Mouse (Mus musculus) embryonic facial prominence, embryonic 10.5 days (tissue): ENCODE measurements around the gene Bach2. TPM values are rescaled to one million over a fixed set of nuclear protein-coding genes. Genes with fewer than 3 reads are reported as not detected.

Experiments
- DNase-seq: peaks from one replicate; pipeline ENCODE4 v3.0.0-alpha.2; 2017; ENCODE audit warnings: low spot score
- H3K27ac ChIP-seq: fragments of 300-500 bp; sonication (generic); replicated peaks from 2 replicates; pipeline ENCODE4 v1.5.1; 2016; ENCODE audit warnings: mild to moderate bottlenecking
- H3K27me3 ChIP-seq: fragments of 300-500 bp; sonication (generic); replicated peaks from 2 replicates; pipeline ENCODE4 v1.6.1; 2016; ENCODE audit warnings: low read depth, mild to moderate bottlenecking; ENCODE audit not compliant: poor library complexity, severe bottlenecking
- H3K36me3 ChIP-seq: fragments of 300-500 bp; sonication (generic); replicated peaks from 2 replicates; pipeline ENCODE4 v1.6.1; 2016; ENCODE audit warnings: mild to moderate bottlenecking, moderate library complexity
- H3K4me1 ChIP-seq: fragments of 300-500 bp; sonication (generic); 2 replicates; pipeline ENCODE4 v1.6.1; 2016
- H3K4me3 ChIP-seq: fragments of 300-500 bp; sonication (generic); 2 replicates; pipeline ENCODE4 v1.5.1; 2016; ENCODE audit warnings: mild to moderate bottlenecking, moderate library complexity
- H3K9me3 ChIP-seq: fragments of 300-500 bp; sonication (generic); 2 replicates; pipeline ENCODE4 v1.6.1; 2016; ENCODE audit warnings: mild to moderate bottlenecking
- WGBS: fragments of 180-500 bp; shearing (Covaris S2); methylation state at CpG from one replicate; pipeline ENCODE4 v1.1.7; 2016; 5-methylcytosine and 5-hydroxymethylcytosine counted together
- polyA plus RNA-seq: library from polyadenylated mRNA; unstranded; fragments of >200 nt; fragmentation: Nextera tagmentation; extraction: Ambion mirVana; gene quantifications from 2 replicates; pipeline ENCODE4 v1.2.1, GENCODE M21; 2016

The Bach2 gene
- 12.2 and 12.4 TPM in 2 replicates for polyA plus RNA-seq

- peaks cover 85% of the 10 kb centered on the region for H3K4me1 ChIP-seq
- WGBS = under 1% methylated on average over 68 of the region's 69 CpGs
- peaks cover 21% of the 10 kb centered on the region for H3K27me3 ChIP-seq
- peak within 1 kb of the TSS; percentile 98 for H3K27ac ChIP-seq
- peak within 1 kb of the TSS; percentile 93 for H3K4me3 ChIP-seq
- no peaks in the 10 kb centered on the region for H3K36me3 ChIP-seq
- peak; percentile 93 for DNase-seq
- H3K9me3 ChIP-seq = no peaks in the 10 kb centered on the region
These were observed at the start of gene Bach2 for GRCm38 (mm10) chr4:32238366-32238854. Gene Bach2 (plus strand): TSS chr4:32238804.

DNA sequence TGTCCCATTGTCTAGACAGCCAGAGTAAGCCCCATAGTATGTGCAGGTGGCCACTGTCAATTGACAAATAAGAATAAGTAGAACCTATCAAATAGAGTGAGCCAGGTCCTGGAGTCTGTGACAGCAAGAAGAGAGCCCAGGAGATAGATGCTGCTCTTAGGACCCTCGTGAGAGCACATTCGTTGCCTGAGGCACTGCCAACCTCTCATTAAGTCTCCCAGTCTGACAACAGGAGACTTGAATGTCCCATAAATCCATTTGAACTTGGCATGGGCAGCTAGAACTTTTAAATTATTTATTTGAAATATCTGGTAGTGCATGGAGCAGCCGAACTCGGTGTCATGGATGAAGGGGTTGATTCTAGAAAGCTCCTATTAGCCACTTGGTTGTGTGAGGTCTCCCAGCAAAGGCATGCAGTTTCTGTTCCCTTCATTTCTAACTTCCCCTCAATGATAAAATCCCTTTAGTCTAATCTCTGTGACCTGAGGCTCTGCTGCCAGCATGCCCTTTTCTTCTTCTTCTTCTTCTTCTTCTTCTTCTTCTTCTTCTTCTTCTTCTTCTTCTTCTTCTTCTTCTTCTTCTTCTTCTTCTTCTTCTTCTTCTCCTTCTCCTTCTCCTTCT, 49.1 kb upstream of the Bach2 start:
- Histone ChIP-seq H3K36me3 (no peaks in the 10 kb centered on the region), H3K9me3 (no peaks in the 10 kb centered on the region), H3K4me1 (peaks cover 19% of the 10 kb centered on the region), H3K27ac (no peak overlapping the region), H3K4me3 (no peak overlapping the region), H3K27me3 (peaks cover 13% of the 10 kb centered on the region)
- no peak for DNase-seq
- WGBS = 85% methylated on average over 4 of the region's 4 CpGs

DNA sequence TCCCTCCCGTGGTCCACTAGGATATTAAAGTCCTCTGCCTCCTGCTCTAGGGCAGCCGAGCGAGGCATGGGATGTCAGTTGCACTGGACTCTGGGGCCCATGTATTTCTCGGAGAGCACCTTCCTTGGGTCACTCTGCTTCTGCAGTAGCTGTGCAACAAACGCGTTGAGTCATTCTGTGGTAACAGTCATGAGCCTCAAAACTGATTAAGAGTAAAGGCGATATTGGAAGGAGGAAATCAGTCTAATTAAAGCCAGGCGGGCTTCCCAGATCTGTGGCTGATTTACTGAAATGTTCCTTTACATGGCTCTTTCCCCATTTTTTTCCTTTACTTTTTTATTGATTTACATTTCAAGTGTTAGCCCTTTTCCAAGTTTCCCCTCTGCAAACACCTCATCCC, 48.1 kb upstream of the Bach2 start:
- no peak for DNase-seq
- no peak overlapping the region for H3K27ac ChIP-seq
- 59% methylated on average over 8 of the region's 8 CpGs for WGBS

GRCm38 (mm10) chr4:32195945-32196921, 42.4 kb upstream of the Bach2 start:
- no peaks in the 10 kb centered on the region for H3K27me3 ChIP-seq
- H3K4me3 ChIP-seq = peak overlapping the region; percentile 28; the same call in 1 of the 2 replicates
- 12% methylated on average over 9 of the region's 9 CpGs for WGBS
- peak; percentile 74 for DNase-seq
- H3K27ac ChIP-seq = peak overlapping the region; percentile 84
- no peaks in the 10 kb centered on the region for H3K9me3 ChIP-seq
- H3K4me1 ChIP-seq = peaks cover 40% of the 10 kb centered on the region
- H3K36me3 ChIP-seq = no peaks in the 10 kb centered on the region

More for the DNA sequence above, 48.1 kb upstream of the Bach2 start:
- Histone ChIP-seq H3K27me3 (peaks cover 13% of the 10 kb centered on the region), H3K4me3 (no peak overlapping the region), H3K4me1 (peaks cover 25% of the 10 kb centered on the region), H3K36me3 (no peaks in the 10 kb centered on the region), H3K9me3 (no peaks in the 10 kb centered on the region)

DNA sequence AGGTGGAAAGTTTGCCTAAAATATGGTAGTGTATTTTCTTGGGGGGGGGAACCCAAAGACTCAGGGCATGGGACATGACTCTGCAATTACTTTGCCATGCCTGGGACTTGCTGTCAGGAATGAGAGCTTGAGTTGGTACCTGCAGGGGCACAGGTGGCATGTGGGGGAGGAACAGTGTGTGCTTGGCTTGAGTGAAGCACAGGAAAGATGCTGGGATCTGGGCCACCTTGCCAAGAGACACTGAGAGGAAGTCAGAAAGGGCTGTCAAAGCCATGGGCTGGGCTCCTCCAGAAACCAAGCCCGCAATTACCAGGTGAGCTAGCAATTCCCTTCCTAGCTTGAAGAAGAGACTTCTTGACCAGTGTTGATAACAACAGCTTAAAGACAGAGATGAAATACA, 40.6 kb upstream of the Bach2 start:
- Histone ChIP-seq H3K36me3 (no peaks in the 10 kb centered on the region), H3K27me3 (no peaks in the 10 kb centered on the region), H3K4me1 (peaks cover 40% of the 10 kb centered on the region), H3K4me3 (no peak overlapping the region), H3K9me3 (no peaks in the 10 kb centered on the region), H3K27ac (peak overlapping the region; percentile 84; the same call in 1 of the 2 replicates)
- 92% methylated on average over 1 of the region's 1 CpGs for WGBS
- no peak for DNase-seq

DNA sequence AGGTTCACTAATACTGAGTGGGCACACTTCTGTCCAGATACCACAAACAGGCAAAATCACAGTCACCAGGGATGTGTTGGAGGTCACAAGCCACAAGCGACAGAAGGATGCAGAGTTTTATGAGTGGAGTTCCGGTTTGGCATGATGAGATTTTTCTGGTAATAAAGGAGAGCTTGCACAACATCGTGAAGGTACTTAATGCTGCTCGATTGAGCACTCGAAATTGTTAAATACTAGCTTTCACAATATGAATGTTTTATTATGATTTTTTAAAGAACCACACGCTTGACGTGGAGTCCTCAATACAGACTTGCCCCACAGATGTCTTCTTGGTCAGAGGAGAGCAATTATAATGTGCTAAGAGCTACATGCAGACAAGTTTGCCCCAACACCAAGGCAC, 40.0 kb upstream of the Bach2 start:
- no peak for DNase-seq
- H3K27me3 ChIP-seq = no peaks in the 10 kb centered on the region
- H3K4me1 ChIP-seq = peaks cover 40% of the 10 kb centered on the region
- 92% methylated on average over 7 of the region's 7 CpGs for WGBS
- no peak overlapping the region for H3K4me3 ChIP-seq
- H3K27ac ChIP-seq = no peak overlapping the region
- H3K36me3 ChIP-seq = no peaks in the 10 kb centered on the region
- no peaks in the 10 kb centered on the region for H3K9me3 ChIP-seq

- no peaks in the 10 kb centered on the region for H3K36me3 ChIP-seq
- no peak overlapping the region for H3K27ac ChIP-seq
- 86% methylated on average over 7 of the region's 7 CpGs for WGBS
These were observed 39.4 kb upstream of the Bach2 start for GRCm38 (mm10) chr4:32199156-32199555.

GRCm38 (mm10) chr4:32201114-32201513, 37.5 kb upstream of the Bach2 start:
- Histone ChIP-seq H3K36me3 (no peaks in the 10 kb centered on the region), H3K4me3 (no peak overlapping the region), H3K27me3 (no peaks in the 10 kb centered on the region), H3K9me3 (no peaks in the 10 kb centered on the region), H3K4me1 (peaks cover 28% of the 10 kb centered on the region), H3K27ac (no peak overlapping the region)
- 75% methylated on average over 8 of the region's 8 CpGs for WGBS
- no peak for DNase-seq

More at GRCm38 (mm10) chr4:32199156-32199555, 39.4 kb upstream of the Bach2 start:
- Histone ChIP-seq H3K27me3 (no peaks in the 10 kb centered on the region), H3K4me3 (no peak overlapping the region), H3K9me3 (no peaks in the 10 kb centered on the region), H3K4me1 (peaks cover 40% of the 10 kb centered on the region)
- no peak for DNase-seq

DNA sequence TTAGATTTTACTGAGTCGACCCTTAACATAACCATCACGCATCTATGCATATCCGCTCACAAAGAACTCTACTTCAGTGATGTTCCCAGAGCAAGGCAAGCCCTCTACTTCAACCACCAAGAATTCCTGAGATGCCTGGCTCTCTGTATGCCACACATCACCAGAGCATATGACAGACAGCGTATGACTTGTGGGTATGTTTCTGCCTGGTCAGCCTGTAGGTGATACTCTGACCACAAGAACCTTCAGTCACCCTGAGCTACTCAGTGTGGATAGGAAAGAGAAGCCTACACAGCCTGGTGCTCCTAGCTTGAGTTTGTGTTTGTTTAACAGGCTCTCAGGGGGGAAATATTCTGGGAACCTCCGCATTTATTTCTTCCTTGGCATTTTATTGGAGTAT, 36.2 kb upstream of the Bach2 start:
- 92% methylated on average over 5 of the region's 5 CpGs for WGBS
- H3K27me3 ChIP-seq = no peaks in the 10 kb centered on the region
- peaks cover 15% of the 10 kb centered on the region for H3K4me1 ChIP-seq
- no peak overlapping the region for H3K4me3 ChIP-seq
- no peaks in the 10 kb centered on the region for H3K36me3 ChIP-seq
- H3K9me3 ChIP-seq = no peaks in the 10 kb centered on the region
- H3K27ac ChIP-seq = no peak overlapping the region
- DNase-seq = no peak

- H3K4me3 ChIP-seq = no peak overlapping the region
- no peak overlapping the region for H3K27ac ChIP-seq
- H3K27me3 ChIP-seq = no peaks in the 10 kb centered on the region
- no peak for DNase-seq
- 87% methylated on average over 4 of the region's 4 CpGs for WGBS
- no peaks in the 10 kb centered on the region for H3K36me3 ChIP-seq
- 0 out of 2 replicates have a peak, but pooled peaks cover 5% of the 10 kb centered on the region for H3K4me1 ChIP-seq
- no peaks in the 10 kb centered on the region for H3K9me3 ChIP-seq
These were observed 33.8 kb upstream of the Bach2 start for GRCm38 (mm10) chr4:32204819-32205218.

DNA sequence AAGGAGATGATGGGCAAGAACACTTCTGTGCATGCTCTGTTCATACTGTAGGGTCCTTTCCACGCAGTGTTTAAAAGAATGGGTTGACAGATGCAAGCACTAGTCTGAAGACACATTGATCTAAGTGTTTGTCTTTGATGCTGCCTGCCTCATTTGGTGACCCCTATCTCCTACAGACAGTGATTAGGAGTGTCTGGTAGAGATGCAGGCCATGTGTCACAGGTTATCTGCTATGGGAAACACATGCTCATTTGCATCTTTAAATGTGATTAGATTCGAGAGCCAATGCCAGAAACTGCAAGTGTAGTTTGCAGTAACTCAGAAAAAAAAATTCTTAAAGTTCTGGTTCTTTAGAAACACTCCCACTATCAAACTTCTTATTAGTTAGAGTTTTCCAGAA, 32.8 kb upstream of the Bach2 start:
- no peak for DNase-seq
- H3K27me3 ChIP-seq = no peaks in the 10 kb centered on the region
- no peak overlapping the region for H3K27ac ChIP-seq
- H3K9me3 ChIP-seq = no peaks in the 10 kb centered on the region
- H3K36me3 ChIP-seq = no peaks in the 10 kb centered on the region
- no peak overlapping the region for H3K4me3 ChIP-seq
- 0 out of 2 replicates have a peak, but pooled peaks cover 5% of the 10 kb centered on the region for H3K4me1 ChIP-seq
- WGBS = 68% methylated on average over 2 of the region's 2 CpGs

- Histone ChIP-seq H3K4me3 (no peak overlapping the region), H3K9me3 (no peaks in the 10 kb centered on the region), H3K27me3 (no peaks in the 10 kb centered on the region), H3K36me3 (no peaks in the 10 kb centered on the region), H3K4me1 (no peaks in the 10 kb centered on the region), H3K27ac (no peak overlapping the region)
- DNase-seq = no peak
- 85% methylated on average over 2 of the region's 2 CpGs for WGBS
These were observed 28.6 kb upstream of the Bach2 start for GRCm38 (mm10) chr4:32209995-32210394.
